Mouse (Mus musculus) midbrain, embryonic 15.5 days (tissue): Measurements from ENCODE around the gene Prkra. TPM values are rescaled to one million over a fixed set of nuclear protein-coding genes. Genes with fewer than 3 reads are reported as not detected.

Experiments used
- ATAC-seq: fragments of 200-750 bp; cut with Nextera tagmentation; replicated peaks from 2 replicates; pipeline ENCODE4 v1.8.0; 2017; ENCODE audit warnings: moderate TSS enrichment
- H3K27ac ChIP-seq: fragments of 300-500 bp; sonication (generic); 2 replicates; pipeline ENCODE4 v1.5.1; 2015; ENCODE audit warnings: mild to moderate bottlenecking, inconsistent platforms
- H3K27me3 ChIP-seq: fragments of 300-500 bp; sonication (generic); replicated peaks from 2 replicates; pipeline ENCODE4 v1.6.1; 2015; ENCODE audit warnings: inconsistent platforms
- H3K36me3 ChIP-seq: fragments of 300-500 bp; sonication (generic); replicated peaks from 2 replicates; pipeline ENCODE4 v1.6.1; 2015; ENCODE audit warnings: inconsistent platforms
- H3K4me1 ChIP-seq: fragments of 300-500 bp; sonication (generic); 2 replicates; pipeline ENCODE4 v1.6.1; 2015; ENCODE audit warnings: inconsistent platforms
- H3K4me2 ChIP-seq: fragments of 300-500 bp; sonication (generic); 2 replicates; pipeline ENCODE4 v1.6.1; 2015; ENCODE audit warnings: inconsistent platforms, mild to moderate bottlenecking, moderate library complexity
- H3K4me3 ChIP-seq: fragments of 300-500 bp; sonication (generic); 2 replicates; pipeline ENCODE4 v1.5.1; 2015; ENCODE audit warnings: mild to moderate bottlenecking, inconsistent platforms
- H3K9ac ChIP-seq: fragments of 300-500 bp; sonication (generic); 2 replicates; pipeline ENCODE4 v1.6.1; 2015; ENCODE audit warnings: mild to moderate bottlenecking, inconsistent platforms
- H3K9me3 ChIP-seq: fragments of 300-500 bp; sonication (generic); 2 replicates; pipeline ENCODE4 v1.6.1; 2016; ENCODE audit warnings: inconsistent platforms
- WGBS: fragments of 180-500 bp; shearing (Covaris S2); methylation state at CpG from one replicate; pipeline ENCODE4 v1.1.7; 2015; ENCODE audit warnings: mixed read lengths; 5-methylcytosine and 5-hydroxymethylcytosine counted together
- polyA plus RNA-seq: library from polyadenylated mRNA; unstranded; fragments of >200 nt; fragmentation: Nextera tagmentation; extraction: Ambion mirVana; gene quantifications from 2 replicates; pipeline ENCODE4 v1.2.1, GENCODE M21; 2015

Gene Prkra
- 104 and 108 TPM in 2 replicates for polyA plus RNA-seq

- H3K4me2 ChIP-seq, result peak within 1 kb of the TSS; percentile 61
Observed at GRCm38 (mm10) chr2:76647883-76648570, at the start of gene Prkra, which contains the start of gene Pjvk. Prkra (minus strand) TSS chr2:76648015. Pjvk (plus strand) TSS chr2:76648476.

GRCm38 (mm10) chr2:76695290-76695689 is 47.5 kb upstream of the Prkra start:
- Histone ChIP-seq H3K4me3 (no peak overlapping the region), H3K4me1 (no peaks in the 10 kb centered on the region), H3K36me3 (peaks cover 27% of the 10 kb centered on the region; the same call in 1 of the 2 replicates), H3K27me3 (no peaks in the 10 kb centered on the region), H3K9me3 (no peaks in the 10 kb centered on the region), H3K9ac (no peak overlapping the region), H3K27ac (no peak overlapping the region), H3K4me2 (no peak overlapping the region)
- ATAC-seq, result no peak
- WGBS, result 87% methylated on average over 6 of the region's 6 CpGs

More at GRCm38 (mm10) chr2:76647883-76648570, at the start of gene Prkra, which contains the start of gene Pjvk:
- Histone ChIP-seq H3K4me1 (peaks cover 21% of the 10 kb centered on the region), H3K27ac (peak within 1 kb of the TSS; percentile 93), H3K4me3 (peak within 1 kb of the TSS; percentile 84), H3K36me3 (0 out of 2 replicates have a peak, but pooled peaks cover 3% of the 10 kb centered on the region), H3K9me3 (no peaks in the 10 kb centered on the region), H3K9ac (peak within 1 kb of the TSS; percentile 79), H3K27me3 (no peaks in the 10 kb centered on the region)
- peak; percentile 98 for ATAC-seq
- 1% methylated on average over 40 of the region's 42 CpGs for WGBS

GRCm38 (mm10) chr2:76693765-76694164 is 46.0 kb upstream of the Prkra start:
- no peak overlapping the region for H3K27ac ChIP-seq
- H3K9ac ChIP-seq, result no peak overlapping the region
- no peak overlapping the region for H3K4me3 ChIP-seq
- peaks cover 27% of the 10 kb centered on the region; the same call in 1 of the 2 replicates for H3K36me3 ChIP-seq
- no peak overlapping the region for H3K4me2 ChIP-seq
- H3K4me1 ChIP-seq, result no peaks in the 10 kb centered on the region
- no peaks in the 10 kb centered on the region for H3K9me3 ChIP-seq
- H3K27me3 ChIP-seq, result no peaks in the 10 kb centered on the region
- ATAC-seq, result no peak
- WGBS, result 89% methylated on average over 5 of the region's 5 CpGs

GRCm38 (mm10) chr2:76690436-76691204 is 42.8 kb upstream of the Prkra start:
- Histone ChIP-seq H3K27me3 (no peaks in the 10 kb centered on the region), H3K27ac (no peak overlapping the region), H3K4me3 (no peak overlapping the region), H3K4me1 (no peaks in the 10 kb centered on the region), H3K9me3 (no peaks in the 10 kb centered on the region), H3K36me3 (peaks cover 37% of the 10 kb centered on the region), H3K4me2 (no peak overlapping the region), H3K9ac (no peak overlapping the region)
- 90% methylated on average over 12 of the region's 12 CpGs for WGBS
- no peak for ATAC-seq

- no peak overlapping the region for H3K4me2 ChIP-seq
- no peak for ATAC-seq
- no peaks in the 10 kb centered on the region for H3K4me1 ChIP-seq
- no peaks in the 10 kb centered on the region for H3K9me3 ChIP-seq
- H3K27me3 ChIP-seq, result no peaks in the 10 kb centered on the region
- H3K27ac ChIP-seq, result no peak overlapping the region
- 85% methylated on average over 7 of the region's 7 CpGs for WGBS
- no peak overlapping the region for H3K9ac ChIP-seq
- H3K4me3 ChIP-seq, result no peak overlapping the region
- peaks cover 36% of the 10 kb centered on the region for H3K36me3 ChIP-seq
Observed at GRCm38 (mm10) chr2:76688162-76688561, 40.3 kb upstream of the Prkra start.

- Histone ChIP-seq H3K4me2 (no peak overlapping the region), H3K27ac (no peak overlapping the region), H3K9ac (no peak overlapping the region), H3K4me1 (no peaks in the 10 kb centered on the region), H3K9me3 (no peaks in the 10 kb centered on the region), H3K27me3 (no peaks in the 10 kb centered on the region), H3K36me3 (peaks cover 41% of the 10 kb centered on the region), H3K4me3 (no peak overlapping the region)
- ATAC-seq, result no peak
- WGBS, result 89% methylated on average over 3 of the region's 3 CpGs
Observed at GRCm38 (mm10) chr2:76687608-76688007, 39.8 kb upstream of the Prkra start.

- no peak overlapping the region for H3K4me2 ChIP-seq
- no peaks in the 10 kb centered on the region for H3K9me3 ChIP-seq
- no peaks in the 10 kb centered on the region for H3K4me1 ChIP-seq
- H3K4me3 ChIP-seq, result no peak overlapping the region
- peaks cover 41% of the 10 kb centered on the region for H3K36me3 ChIP-seq
- H3K9ac ChIP-seq, result no peak overlapping the region
- ATAC-seq, result no peak
- no peaks in the 10 kb centered on the region for H3K27me3 ChIP-seq
- no peak overlapping the region for H3K27ac ChIP-seq
- 92% methylated on average over 3 of the region's 3 CpGs for WGBS
Observed at GRCm38 (mm10) chr2:76686986-76687385, 39.2 kb upstream of the Prkra start.

GRCm38 (mm10) chr2:76682301-76682700 is 34.5 kb upstream of the Prkra start:
- ATAC-seq, result no peak
- Histone ChIP-seq H3K27me3 (no peaks in the 10 kb centered on the region), H3K4me3 (no peak overlapping the region), H3K9me3 (no peaks in the 10 kb centered on the region), H3K9ac (no peak overlapping the region), H3K36me3 (peaks cover 29% of the 10 kb centered on the region), H3K4me2 (no peak overlapping the region), H3K4me1 (no peaks in the 10 kb centered on the region), H3K27ac (no peak overlapping the region)
- WGBS, result 95% methylated on average over 8 of the region's 8 CpGs

- Histone ChIP-seq H3K4me1 (peaks cover 21% of the 10 kb centered on the region), H3K36me3 (no peaks in the 10 kb centered on the region; the same call in 1 of the 2 replicates), H3K9ac (peak overlapping the region; percentile 78; the same call in 1 of the 2 replicates), H3K27ac (no peak overlapping the region), H3K4me2 (peak overlapping the region; percentile 62), H3K9me3 (no peaks in the 10 kb centered on the region), H3K4me3 (peak overlapping the region; percentile 87), H3K27me3 (no peaks in the 10 kb centered on the region)
- WGBS, result 62% methylated on average over 13 of the region's 13 CpGs
- no peak for ATAC-seq
Observed at GRCm38 (mm10) chr2:76676401-76677226, 28.8 kb upstream of the Prkra start.

- 5% methylated on average over 4 of the region's 4 CpGs for WGBS
Observed at GRCm38 (mm10) chr2:76675949-76676348, 28.1 kb upstream of the Prkra start.

GRCm38 (mm10) chr2:76675451-76675850 is 27.6 kb upstream of the Prkra start:
- H3K4me3 ChIP-seq, result peak overlapping the region; percentile 87
- 0% methylated on average over 41 of the region's 44 CpGs for WGBS
- no peaks in the 10 kb centered on the region; the same call in 1 of the 2 replicates for H3K36me3 ChIP-seq
- ATAC-seq, result peak; percentile 62
- no peaks in the 10 kb centered on the region for H3K9me3 ChIP-seq
- H3K9ac ChIP-seq, result peak overlapping the region; percentile 78
- peak overlapping the region; percentile 85 for H3K27ac ChIP-seq
- peak overlapping the region; percentile 62 for H3K4me2 ChIP-seq
- peaks cover 22% of the 10 kb centered on the region for H3K4me1 ChIP-seq
- no peaks in the 10 kb centered on the region for H3K27me3 ChIP-seq

More at GRCm38 (mm10) chr2:76675949-76676348, 28.1 kb upstream of the Prkra start:
- Histone ChIP-seq H3K36me3 (no peaks in the 10 kb centered on the region; the same call in 1 of the 2 replicates), H3K27me3 (no peaks in the 10 kb centered on the region), H3K4me2 (peak overlapping the region; percentile 62), H3K27ac (no peak overlapping the region), H3K9me3 (no peaks in the 10 kb centered on the region), H3K4me1 (peaks cover 22% of the 10 kb centered on the region), H3K9ac (peak overlapping the region; percentile 78), H3K4me3 (peak overlapping the region; percentile 87)
- no peak for ATAC-seq
